Mouse (Mus musculus): ENCODE results near the gene Dop1b. TPM values are rescaled to one million over a fixed set of nuclear protein-coding genes. Genes with fewer than 3 reads are reported as not detected.
"Not testable (repeated sequence)": the region's sequence is repeated elsewhere in the genome, so short reads cannot be mapped to it uniquely, and the experiment has no call there.

Gene Dop1b
- polyA plus RNA-seq, 1 experiment from 2014 or later: 27.8 TPM

DNA sequence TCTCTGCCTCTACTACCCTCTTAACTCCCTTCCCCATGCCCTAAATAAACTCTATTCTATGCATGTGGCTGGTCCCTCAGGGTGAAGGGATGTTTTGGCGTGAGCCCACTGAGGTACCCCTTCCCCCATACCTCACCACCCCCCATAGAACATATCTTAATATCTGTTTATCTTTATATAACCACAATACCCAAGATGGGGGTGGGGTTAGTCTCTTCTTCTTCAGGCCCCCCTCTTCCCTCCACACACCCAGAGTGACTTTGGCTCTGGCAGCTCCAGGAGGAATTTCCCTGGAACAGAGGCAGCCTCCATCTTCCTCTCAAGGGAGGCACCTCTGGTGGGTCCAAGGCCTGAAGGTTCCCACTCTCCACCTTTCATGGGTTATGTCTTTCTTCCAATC lies 108.3 kb downstream of the Dop1b start:
- Histone ChIP-seq H3K27me3 (ENCODE audit: control insufficient read depth, insufficient read depth, low read length) (no peaks in the 10 kb centered on the region), H3K4me1 (ENCODE audit: control insufficient read depth, insufficient read depth, low read length) (peaks cover 11% of the 10 kb centered on the region; the same call in 1 of the 2 replicates), H3K4me2 (ENCODE audit: low read depth, low read length) (no peak overlapping the region), H3K9me3 (replicated peaks; ENCODE audit: control insufficient read depth, low read length) (peaks cover 16% of the 10 kb centered on the region), H3K36me3 (ENCODE audit: control insufficient read depth, insufficient read depth, low read length) (no peaks in the 10 kb centered on the region), H3K27ac (ENCODE audit: low read length) (no peak overlapping the region), H3K9ac (ENCODE audit: low read length) (no peak overlapping the region), H3K4me3 (replicated peaks; ENCODE audit: low read length) (no peak overlapping the region)
- ATAC-seq (ENCODE audit: insufficient read depth, low FRiP score): no peak
- WGBS: 88% methylated on average over 1 of the region's 1 CpGs

DNA sequence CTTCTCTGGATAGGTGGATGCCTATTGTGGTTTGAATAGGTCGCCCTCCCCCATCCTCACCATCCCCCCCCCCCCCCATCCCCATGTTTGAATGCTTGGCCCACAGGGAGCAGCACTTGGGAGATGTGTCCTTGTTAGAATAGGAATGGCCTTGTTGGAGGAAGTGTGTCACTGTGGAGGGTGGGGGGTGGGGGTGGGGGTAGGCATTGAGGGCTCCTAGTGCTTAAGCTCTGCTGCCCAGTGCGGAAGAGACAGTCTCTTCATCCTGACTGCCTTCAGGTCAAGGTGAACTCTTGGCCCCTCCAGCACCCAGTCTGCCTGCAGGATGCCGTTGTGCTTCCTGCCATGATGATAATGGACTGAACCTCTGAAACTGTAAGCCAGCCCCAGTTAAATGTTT lies 110.0 kb downstream of the Dop1b start:
- Histone ChIP-seq H3K27me3 (ENCODE audit: control insufficient read depth, insufficient read depth, low read length) (no peaks in the 10 kb centered on the region), H3K9me3 (replicated peaks; ENCODE audit: control insufficient read depth, low read length) (peaks cover 16% of the 10 kb centered on the region), H3K4me2 (ENCODE audit: low read depth, low read length) (no peak overlapping the region), H3K36me3 (ENCODE audit: control insufficient read depth, insufficient read depth, low read length) (no peaks in the 10 kb centered on the region), H3K9ac (ENCODE audit: low read length) (no peak overlapping the region), H3K4me1 (ENCODE audit: control insufficient read depth, insufficient read depth, low read length) (peaks cover 6% of the 10 kb centered on the region; the same call in 1 of the 2 replicates), H3K27ac (ENCODE audit: low read length) (no peak overlapping the region), H3K4me3 (replicated peaks; ENCODE audit: low read length) (no peak overlapping the region)
- 87% methylated on average over 3 of the region's 3 CpGs for WGBS
- ATAC-seq (ENCODE audit: insufficient read depth, low FRiP score): no peak

- H3K36me3 ChIP-seq (ENCODE audit: control insufficient read depth, insufficient read depth, low read length); H3K4me1 ChIP-seq (ENCODE audit: control insufficient read depth, insufficient read depth, low read length): not testable (repeated sequence)
- WGBS: 73% methylated on average over 5 of the region's 8 CpGs
Observed at GRCm38 (mm10) chr16:93822433-93823225, 110.9 kb downstream of the Dop1b start.

DNA sequence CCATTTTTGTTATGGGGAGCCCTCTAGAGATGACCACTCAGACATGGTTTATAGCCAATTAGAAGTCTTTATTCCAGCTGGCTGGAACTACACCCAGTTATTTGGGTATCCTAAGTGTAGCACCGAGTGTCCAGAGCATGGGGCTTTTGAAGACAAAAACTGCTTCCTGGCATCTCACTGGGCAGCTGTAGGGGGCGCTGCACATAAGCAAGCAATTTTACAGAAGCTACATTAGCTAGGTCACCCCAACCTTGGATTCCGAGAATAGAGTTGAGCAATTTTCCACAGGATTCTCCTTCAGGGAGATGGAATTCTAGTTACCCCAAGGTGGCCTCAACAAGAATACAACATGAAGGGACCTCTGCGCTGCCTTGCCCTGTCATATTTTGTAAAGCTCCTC lies 113.1 kb downstream of the Dop1b start:
- 79% methylated on average over 4 of the region's 4 CpGs for WGBS
- no peak for ATAC-seq (ENCODE audit: insufficient read depth, low FRiP score)
- H3K9me3 ChIP-seq (replicated peaks; ENCODE audit: control insufficient read depth, low read length): peaks cover 16% of the 10 kb centered on the region

More at GRCm38 (mm10) chr16:93822433-93823225, 110.9 kb downstream of the Dop1b start:
- not testable (repeated sequence) for H3K27ac ChIP-seq (ENCODE audit: low read length); ATAC-seq (ENCODE audit: insufficient read depth, low FRiP score); H3K4me2 ChIP-seq (ENCODE audit: low read depth, low read length); H3K4me3 ChIP-seq (replicated peaks; ENCODE audit: low read length); H3K27me3 ChIP-seq (ENCODE audit: control insufficient read depth, insufficient read depth, low read length); H3K9ac ChIP-seq (ENCODE audit: low read length)
- peaks cover 16% of the 10 kb centered on the region for H3K9me3 ChIP-seq (replicated peaks; ENCODE audit: control insufficient read depth, low read length)

GRCm38 (mm10) chr16:93825463-93825862 lies 113.8 kb downstream of the Dop1b start:
- H3K36me3 ChIP-seq (ENCODE audit: control insufficient read depth, insufficient read depth, low read length): no peaks in the 10 kb centered on the region
- no peaks in the 10 kb centered on the region for H3K27me3 ChIP-seq (ENCODE audit: control insufficient read depth, insufficient read depth, low read length)
- H3K4me1 ChIP-seq (ENCODE audit: control insufficient read depth, insufficient read depth, low read length): no peaks in the 10 kb centered on the region
- H3K9ac ChIP-seq (ENCODE audit: low read length): no peak overlapping the region
- no peak overlapping the region for H3K4me3 ChIP-seq (replicated peaks; ENCODE audit: low read length)
- 89% methylated on average over 4 of the region's 4 CpGs for WGBS
- H3K4me2 ChIP-seq (ENCODE audit: low read depth, low read length): no peak overlapping the region
- H3K9me3 ChIP-seq (replicated peaks; ENCODE audit: control insufficient read depth, low read length): peaks cover 16% of the 10 kb centered on the region
- no peak for ATAC-seq (ENCODE audit: insufficient read depth, low FRiP score)
- no peak overlapping the region for H3K27ac ChIP-seq (ENCODE audit: low read length)

More for the DNA sequence above, 113.1 kb downstream of the Dop1b start:
- H3K4me1 ChIP-seq (ENCODE audit: control insufficient read depth, insufficient read depth, low read length): no peaks in the 10 kb centered on the region
- H3K4me3 ChIP-seq (replicated peaks; ENCODE audit: low read length): no peak overlapping the region
- H3K4me2 ChIP-seq (ENCODE audit: low read depth, low read length): no peak overlapping the region
- H3K27ac ChIP-seq (ENCODE audit: low read length): no peak overlapping the region
- no peaks in the 10 kb centered on the region for H3K36me3 ChIP-seq (ENCODE audit: control insufficient read depth, insufficient read depth, low read length)
- no peak overlapping the region for H3K9ac ChIP-seq (ENCODE audit: low read length)
- no peaks in the 10 kb centered on the region for H3K27me3 ChIP-seq (ENCODE audit: control insufficient read depth, insufficient read depth, low read length)

DNA sequence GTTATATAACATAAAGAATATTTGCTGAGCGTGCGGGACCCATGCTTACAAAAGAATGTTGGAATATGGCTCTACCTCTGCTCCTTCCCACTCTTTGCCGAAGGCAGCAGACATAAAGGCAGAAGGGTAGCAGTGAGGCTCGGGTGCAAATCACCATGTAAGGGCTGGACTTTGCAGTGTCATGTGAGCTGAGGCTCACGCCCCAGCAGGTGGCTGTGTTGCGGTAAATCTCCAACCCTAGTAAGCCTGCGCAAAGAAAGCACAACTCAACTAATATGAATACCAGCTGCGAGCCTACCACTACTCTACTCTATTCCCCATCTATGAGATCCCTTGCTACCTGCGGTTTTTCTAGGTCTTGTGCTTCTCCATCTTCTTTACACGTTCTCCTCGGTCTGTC lies 114.3 kb downstream of the Dop1b start:
- Histone ChIP-seq H3K4me1 (ENCODE audit: control insufficient read depth, insufficient read depth, low read length) (no peaks in the 10 kb centered on the region), H3K27me3 (ENCODE audit: control insufficient read depth, insufficient read depth, low read length) (no peaks in the 10 kb centered on the region), H3K9ac (ENCODE audit: low read length) (no peak overlapping the region), H3K9me3 (replicated peaks; ENCODE audit: control insufficient read depth, low read length) (peaks cover 16% of the 10 kb centered on the region), H3K36me3 (ENCODE audit: control insufficient read depth, insufficient read depth, low read length) (no peaks in the 10 kb centered on the region), H3K27ac (ENCODE audit: low read length) (no peak overlapping the region), H3K4me3 (replicated peaks; ENCODE audit: low read length) (no peak overlapping the region), H3K4me2 (ENCODE audit: low read depth, low read length) (no peak overlapping the region)
- whole genome bisulfite sequencing: 72% methylated on average over 11 of the region's 11 CpGs
- no peak for ATAC-seq (ENCODE audit: insufficient read depth, low FRiP score)

GRCm38 (mm10) chr16:93826478-93826877 lies 114.8 kb downstream of the Dop1b start:
- not testable (repeated sequence) for H3K4me2 ChIP-seq (ENCODE audit: low read depth, low read length); H3K27me3 ChIP-seq (ENCODE audit: control insufficient read depth, insufficient read depth, low read length); ATAC-seq (ENCODE audit: insufficient read depth, low FRiP score); H3K4me1 ChIP-seq (ENCODE audit: control insufficient read depth, insufficient read depth, low read length); H3K27ac ChIP-seq (ENCODE audit: low read length); H3K4me3 ChIP-seq (replicated peaks; ENCODE audit: low read length); H3K9ac ChIP-seq (ENCODE audit: low read length); H3K36me3 ChIP-seq (ENCODE audit: control insufficient read depth, insufficient read depth, low read length)
- 49% methylated on average over 5 of the region's 5 CpGs for WGBS
- H3K9me3 ChIP-seq (replicated peaks; ENCODE audit: control insufficient read depth, low read length): peaks cover 16% of the 10 kb centered on the region

DNA sequence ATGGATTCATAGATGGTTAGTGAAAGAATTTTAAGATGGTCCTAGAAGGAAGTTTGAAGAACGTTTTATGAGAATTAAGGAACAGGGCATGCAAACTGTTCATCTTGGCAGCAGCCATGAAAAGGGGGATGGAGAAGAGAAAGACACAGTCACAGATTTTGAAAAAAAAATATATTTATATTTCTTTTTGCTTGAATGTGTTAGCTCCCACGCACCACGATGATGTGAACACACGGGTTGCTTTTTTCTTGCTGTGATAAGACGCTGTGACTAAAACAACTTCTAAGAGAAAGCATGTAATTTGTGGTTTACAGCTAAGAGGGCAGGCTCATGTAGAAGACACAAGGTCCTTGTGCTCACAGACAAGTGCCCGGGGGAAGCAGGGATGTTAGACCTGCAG lies 115.2 kb downstream of the Dop1b start:
- no peak overlapping the region for H3K9ac ChIP-seq (ENCODE audit: low read length)
- H3K9me3 ChIP-seq (replicated peaks; ENCODE audit: control insufficient read depth, low read length): peaks cover 16% of the 10 kb centered on the region
- H3K4me1 ChIP-seq (ENCODE audit: control insufficient read depth, insufficient read depth, low read length): peaks cover 3% of the 10 kb centered on the region
- no peaks in the 10 kb centered on the region for H3K27me3 ChIP-seq (ENCODE audit: control insufficient read depth, insufficient read depth, low read length)
- WGBS: 87% methylated on average over 6 of the region's 6 CpGs
- no peak overlapping the region for H3K4me3 ChIP-seq (replicated peaks; ENCODE audit: low read length)
- no peaks in the 10 kb centered on the region for H3K36me3 ChIP-seq (ENCODE audit: control insufficient read depth, insufficient read depth, low read length)
- no peak overlapping the region for H3K27ac ChIP-seq (ENCODE audit: low read length)
- no peak for ATAC-seq (ENCODE audit: insufficient read depth, low FRiP score)
- H3K4me2 ChIP-seq (ENCODE audit: low read depth, low read length): no peak overlapping the region

DNA sequence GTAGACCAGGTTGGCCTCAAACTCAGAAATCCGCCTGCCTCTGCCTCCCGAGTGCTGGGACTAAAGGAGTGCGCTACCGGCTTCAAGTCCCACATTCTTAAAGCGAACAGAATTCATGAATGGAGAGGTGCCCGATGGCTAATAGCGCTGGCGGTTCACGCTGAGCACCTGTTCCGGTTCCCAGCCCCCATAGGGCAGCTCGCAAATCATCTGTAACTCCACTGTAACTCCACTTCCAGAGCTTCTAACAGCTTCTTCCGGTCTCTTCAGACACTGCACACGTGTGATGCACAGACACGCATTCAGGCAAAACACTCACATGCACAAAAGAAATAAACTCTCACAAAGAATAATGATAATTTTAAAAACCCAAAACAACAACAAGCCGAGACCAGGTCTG lies 117.8 kb downstream of the Dop1b start:
- H3K9me3 ChIP-seq (replicated peaks; ENCODE audit: control insufficient read depth, low read length): no peaks in the 10 kb centered on the region; the same call in 1 of the 2 replicates
- no peak overlapping the region for H3K27ac ChIP-seq (ENCODE audit: low read length)
- no peaks in the 10 kb centered on the region for H3K36me3 ChIP-seq (ENCODE audit: control insufficient read depth, insufficient read depth, low read length)
- ATAC-seq (ENCODE audit: insufficient read depth, low FRiP score): no peak
- H3K9ac ChIP-seq (ENCODE audit: low read length): no peak overlapping the region
- H3K4me3 ChIP-seq (replicated peaks; ENCODE audit: low read length): no peak overlapping the region
- WGBS: 93% methylated on average over 15 of the region's 15 CpGs
- H3K4me1 ChIP-seq (ENCODE audit: control insufficient read depth, insufficient read depth, low read length): peaks cover 17% of the 10 kb centered on the region
- no peak overlapping the region for H3K4me2 ChIP-seq (ENCODE audit: low read depth, low read length)
- no peaks in the 10 kb centered on the region for H3K27me3 ChIP-seq (ENCODE audit: control insufficient read depth, insufficient read depth, low read length)
